Mouse (Mus musculus): ENCODE data around the gene Tenm4. TPM values are rescaled to one million over a fixed set of nuclear protein-coding genes. Genes with fewer than 3 reads are reported as not detected.

The Tenm4 gene
- polyA plus RNA-seq, 1 experiment from 2014 or later, result 4.5 TPM

DNA sequence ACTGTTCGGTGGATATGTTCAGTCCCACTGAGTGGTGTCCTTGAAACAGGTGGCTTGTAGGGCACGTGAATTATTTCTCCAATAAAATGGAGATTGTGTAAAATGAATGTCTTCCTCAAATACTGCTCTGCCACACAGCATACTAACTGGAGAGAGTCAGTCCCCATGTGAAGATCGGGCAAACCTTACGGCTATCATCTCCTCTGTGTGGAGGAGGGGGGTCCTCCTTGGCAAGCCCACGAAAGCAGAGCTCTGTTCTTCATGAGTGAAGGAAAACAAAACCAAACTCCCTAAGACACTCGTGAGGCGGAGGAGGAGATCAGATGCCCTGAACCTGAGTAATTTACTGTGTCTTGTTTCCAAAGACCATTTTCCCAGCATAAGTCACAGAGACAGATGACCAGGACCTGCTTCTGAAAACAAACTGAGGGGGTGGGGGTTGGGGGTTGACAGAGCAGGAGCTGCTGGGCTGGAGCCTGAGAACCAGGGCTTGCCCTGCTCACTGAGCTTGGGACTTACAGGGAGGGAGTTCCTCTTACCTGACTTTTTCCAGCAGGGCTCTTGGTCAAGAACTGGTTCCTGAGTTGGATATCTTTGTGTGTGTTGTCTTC lies 464.9 kb downstream of the Tenm4 start:
- DNase-seq (ENCODE audit: low spot score), result no peak

DNA sequence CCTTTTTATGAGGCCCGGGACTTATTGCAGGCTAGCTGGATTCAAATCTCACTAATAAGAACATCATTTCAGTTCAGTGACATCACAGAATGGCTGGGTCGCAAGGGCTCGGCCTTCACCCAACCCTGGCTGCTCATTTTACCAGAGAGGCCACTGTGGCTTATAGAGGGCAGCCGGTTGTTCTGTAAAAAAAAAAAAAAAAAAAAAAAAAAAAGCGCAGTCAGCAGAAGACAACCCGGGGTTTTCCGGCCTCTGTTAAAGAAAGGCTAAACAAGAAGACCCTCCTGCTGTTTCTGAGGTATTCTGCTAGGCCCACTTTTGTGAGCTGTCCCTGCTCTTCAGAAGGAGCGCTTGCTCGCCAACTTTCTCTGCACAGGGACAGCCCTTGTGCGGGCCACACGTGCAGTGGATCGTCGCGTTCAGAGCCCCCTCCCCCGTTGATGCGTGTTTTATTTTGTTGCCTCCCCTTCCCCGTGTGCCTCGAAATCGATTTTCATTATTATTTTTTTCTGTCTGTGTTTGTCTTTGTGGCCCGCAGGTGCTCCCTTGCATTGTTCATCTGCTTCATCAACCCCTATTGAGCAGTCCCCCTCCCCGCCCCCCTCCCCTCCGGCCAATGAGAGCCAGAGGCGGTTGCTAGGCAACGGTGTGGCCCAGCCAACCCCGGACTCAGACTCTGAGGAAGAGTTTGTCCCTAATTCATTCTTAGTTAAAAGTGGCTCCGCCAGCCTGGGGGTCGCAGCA lies 472.6 kb downstream of the Tenm4 start:
- DNase-seq (ENCODE audit: low spot score), result peak; percentile 15

DNA sequence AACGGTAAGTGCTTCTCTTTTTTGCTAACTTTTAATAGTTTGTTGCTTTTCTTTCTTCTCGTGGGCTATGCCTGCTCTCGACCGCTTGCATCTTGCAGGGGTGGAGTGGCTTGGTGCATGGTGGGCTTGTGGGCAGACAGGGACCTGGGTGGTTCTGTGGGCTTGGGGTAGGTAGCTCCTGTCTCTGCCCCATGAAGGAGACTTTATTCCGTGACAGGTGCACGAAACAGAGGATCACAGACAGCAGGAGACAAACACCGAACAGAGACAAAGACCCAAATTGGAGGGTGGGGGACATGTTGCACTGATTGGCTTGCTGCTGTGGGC lies 473.1 kb downstream of the Tenm4 start:
- no peak for DNase-seq (ENCODE audit: low spot score)

DNA sequence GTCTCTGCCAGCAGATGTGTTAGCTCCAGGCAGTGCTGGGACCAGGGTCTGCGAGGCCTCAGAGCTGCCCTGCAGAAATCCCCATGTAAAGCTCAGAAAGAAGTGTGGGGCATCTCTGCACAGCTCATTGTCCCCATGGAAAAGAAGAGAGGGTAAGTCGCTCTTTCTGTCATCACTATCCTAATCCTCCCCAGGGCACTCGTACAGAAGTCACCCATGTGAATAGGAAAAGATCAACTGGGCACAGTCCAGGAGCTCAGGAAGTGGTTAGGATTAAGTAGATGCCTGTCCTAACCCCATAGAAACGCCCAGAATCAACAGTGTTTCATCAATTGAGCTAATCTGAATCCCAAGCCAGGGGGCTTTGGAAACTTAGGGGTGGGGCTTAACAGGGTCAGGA lies 476.6 kb downstream of the Tenm4 start:
- DNase-seq (ENCODE audit: low spot score), result no peak

DNA sequence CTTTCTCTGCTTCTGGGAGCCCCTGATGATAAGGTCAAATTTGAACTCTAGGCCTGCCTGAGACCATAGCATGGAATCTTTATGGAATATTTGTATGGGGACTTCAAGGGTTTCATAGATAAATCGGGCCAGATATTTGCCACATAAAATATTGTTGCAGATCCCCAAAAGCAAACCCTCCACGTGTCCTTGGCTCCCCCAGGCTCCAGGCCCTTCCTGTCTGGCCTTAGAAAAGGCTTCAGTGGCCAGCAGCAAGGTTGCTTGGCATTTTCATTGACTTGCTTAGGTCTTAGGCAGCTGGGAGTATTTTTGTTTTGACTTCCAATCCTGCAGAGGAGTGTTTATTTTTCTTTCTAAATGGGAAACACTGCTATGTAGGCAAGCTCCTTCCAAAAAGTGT lies 477.6 kb downstream of the Tenm4 start:
- no peak for DNase-seq (ENCODE audit: low spot score)

DNA sequence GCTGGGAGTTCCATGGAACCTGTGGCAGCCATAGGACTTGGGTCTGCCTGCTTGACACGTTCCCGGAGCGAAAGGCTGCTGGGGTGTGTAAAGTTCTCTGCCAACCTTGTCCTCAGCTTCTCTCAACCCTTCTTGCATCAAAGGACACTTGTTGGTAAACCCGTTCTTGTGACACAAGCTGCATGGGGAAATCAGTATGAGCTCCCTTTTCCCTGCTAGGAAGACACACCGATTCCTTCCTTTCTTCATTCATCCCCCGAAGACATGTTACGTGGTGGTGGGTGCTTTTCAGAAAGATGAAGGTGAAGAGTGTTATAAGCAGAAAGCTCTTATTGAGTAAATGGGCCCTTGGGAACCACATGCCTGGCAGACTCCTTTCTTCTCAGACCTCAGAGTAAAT lies 478.1 kb downstream of the Tenm4 start:
- no peak for DNase-seq (ENCODE audit: low spot score)

DNA sequence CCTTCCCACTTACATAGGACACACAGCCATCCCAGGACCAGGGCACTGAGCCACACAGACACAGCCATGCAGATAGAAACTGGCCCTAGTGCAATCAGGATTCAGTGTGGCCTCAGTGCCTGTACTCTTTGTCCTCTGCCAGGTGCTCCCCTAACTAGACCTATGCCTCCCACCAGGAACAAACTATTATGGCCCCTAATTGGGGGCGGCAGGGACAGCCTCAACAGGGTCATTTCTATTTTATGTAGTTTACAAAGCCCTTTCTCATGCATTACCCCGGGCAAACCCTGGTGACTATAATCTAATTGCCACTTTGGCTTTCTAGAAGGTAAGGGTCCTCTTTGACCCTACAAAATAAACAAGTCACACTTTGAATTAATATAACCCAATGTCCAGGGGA lies 479.4 kb downstream of the Tenm4 start:
- no peak for DNase-seq (ENCODE audit: low spot score)

DNA sequence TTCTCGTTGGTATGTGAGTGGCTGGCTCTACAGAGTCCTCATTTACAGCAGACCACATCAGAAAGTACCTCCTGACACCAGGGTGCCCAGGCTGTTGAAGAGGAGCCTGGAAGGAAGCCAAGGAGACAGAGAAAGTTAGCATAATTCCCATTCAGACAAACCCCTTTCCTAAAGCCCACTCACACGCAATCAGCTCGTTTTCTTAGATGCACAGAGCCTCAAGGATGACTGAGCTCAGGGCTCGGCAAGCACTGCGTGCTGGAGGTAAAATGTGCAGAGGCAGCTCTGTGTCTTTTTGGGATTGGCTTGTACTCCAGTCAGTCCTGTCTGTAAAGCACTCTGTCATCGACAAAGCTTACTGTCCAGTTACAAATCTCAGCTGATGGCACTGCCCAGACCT lies 480.0 kb downstream of the Tenm4 start:
- no peak for DNase-seq (ENCODE audit: low spot score)

DNA sequence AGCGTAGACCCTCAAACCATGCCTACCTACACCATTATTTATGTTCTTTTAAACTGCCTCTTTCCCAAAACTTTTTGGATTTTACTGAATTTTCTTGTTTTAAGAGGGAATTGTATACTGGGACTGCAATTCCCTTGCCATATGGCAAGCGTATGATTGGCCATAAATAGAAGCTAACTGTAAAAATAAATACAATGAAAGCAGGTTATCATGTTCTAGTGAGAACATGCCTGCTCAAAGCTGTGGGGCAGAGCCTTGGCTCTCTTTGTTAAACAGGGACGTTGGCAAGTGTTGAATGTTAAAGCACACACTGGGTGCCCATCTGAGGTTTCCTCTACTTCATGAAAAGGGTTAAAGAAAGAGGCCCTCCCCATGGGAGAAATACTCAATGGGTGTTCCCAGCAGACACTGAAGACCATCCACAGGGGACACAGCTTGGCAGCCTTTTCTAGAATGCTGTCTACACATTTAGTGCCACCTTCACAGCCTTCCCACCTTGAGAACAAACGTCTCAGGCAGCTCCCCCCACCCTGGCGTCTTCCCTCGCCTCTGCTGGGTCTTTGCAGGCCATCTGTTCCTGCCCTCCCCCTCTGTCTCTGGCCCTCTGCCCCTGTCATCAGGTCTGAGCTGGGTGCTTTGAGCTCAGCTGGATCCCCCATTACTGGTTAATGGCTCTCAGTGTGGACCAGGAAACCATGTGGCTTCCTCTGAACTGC lies 480.7 kb downstream of the Tenm4 start:
- no peak for DNase-seq (ENCODE audit: low spot score)

DNA sequence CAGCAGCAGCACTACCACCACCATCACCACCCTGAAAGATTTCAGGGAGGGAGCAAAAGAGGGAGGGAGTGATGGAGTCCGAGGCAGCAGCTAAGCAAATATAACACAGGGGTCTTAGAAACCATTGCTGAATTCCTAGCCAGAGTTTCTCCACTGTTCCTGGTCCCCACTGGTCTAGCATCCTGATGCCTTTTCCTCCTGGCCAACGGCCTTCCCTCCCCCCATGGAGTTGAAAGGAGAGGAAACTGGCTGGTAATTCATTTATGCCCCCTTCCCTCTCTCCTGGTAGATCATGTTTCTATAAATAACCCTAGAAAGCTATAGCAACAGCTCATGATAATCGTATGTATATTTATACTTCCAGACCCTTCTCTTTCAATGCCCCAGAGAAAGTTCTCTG lies 481.8 kb downstream of the Tenm4 start:
- no peak for DNase-seq (ENCODE audit: low spot score)

DNA sequence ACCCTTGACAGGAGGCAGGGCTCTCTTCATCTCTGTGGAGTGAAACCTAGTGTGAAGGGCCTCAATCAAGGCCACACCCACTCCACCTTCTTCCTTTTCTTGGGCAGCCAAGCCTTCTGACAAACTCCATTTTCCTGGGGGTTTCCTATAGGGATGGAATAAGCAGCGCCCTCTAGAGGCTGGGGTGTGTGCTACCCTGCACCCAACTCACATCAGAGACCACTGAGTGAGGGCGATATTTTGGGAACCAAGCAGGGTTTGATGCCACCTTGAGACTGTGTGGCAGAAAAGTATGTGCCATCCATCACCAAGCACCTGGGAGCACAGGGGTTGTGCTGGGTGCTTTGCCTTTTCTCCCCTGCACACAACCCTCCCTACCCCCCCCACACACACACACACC lies 483.2 kb downstream of the Tenm4 start:
- DNase-seq (ENCODE audit: low spot score), result peak; percentile 14

DNA sequence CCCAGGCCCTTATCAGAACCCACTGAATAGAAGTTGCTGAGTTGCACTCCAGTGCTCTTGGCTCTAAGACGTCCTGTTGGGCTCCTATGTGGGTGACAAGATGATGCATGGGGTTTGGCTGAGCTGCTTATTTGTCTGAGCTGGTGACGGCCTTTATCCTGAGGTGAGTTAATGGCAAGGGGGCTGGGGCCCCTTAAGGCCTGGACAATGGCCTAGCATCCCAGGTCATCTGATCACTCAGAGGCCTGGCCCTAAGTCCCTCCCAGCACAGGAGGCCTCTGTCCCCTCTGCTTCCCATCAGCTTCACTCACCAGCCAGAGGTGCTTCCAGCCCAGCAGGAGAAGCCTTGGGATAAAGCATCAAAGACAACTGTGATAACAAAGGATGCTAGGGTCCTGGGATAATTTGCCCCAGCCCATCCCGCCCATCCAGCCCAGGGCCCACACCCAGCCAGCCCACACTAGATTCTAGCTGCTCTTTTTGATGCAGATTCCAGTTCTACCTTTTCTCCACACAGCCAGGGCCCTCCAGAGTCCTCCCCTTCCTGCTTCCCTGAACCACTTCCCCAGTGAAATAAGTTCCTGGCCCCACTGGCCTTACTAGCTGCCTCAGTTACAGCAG lies 484.2 kb downstream of the Tenm4 start:
- no peak for DNase-seq (ENCODE audit: low spot score)

DNA sequence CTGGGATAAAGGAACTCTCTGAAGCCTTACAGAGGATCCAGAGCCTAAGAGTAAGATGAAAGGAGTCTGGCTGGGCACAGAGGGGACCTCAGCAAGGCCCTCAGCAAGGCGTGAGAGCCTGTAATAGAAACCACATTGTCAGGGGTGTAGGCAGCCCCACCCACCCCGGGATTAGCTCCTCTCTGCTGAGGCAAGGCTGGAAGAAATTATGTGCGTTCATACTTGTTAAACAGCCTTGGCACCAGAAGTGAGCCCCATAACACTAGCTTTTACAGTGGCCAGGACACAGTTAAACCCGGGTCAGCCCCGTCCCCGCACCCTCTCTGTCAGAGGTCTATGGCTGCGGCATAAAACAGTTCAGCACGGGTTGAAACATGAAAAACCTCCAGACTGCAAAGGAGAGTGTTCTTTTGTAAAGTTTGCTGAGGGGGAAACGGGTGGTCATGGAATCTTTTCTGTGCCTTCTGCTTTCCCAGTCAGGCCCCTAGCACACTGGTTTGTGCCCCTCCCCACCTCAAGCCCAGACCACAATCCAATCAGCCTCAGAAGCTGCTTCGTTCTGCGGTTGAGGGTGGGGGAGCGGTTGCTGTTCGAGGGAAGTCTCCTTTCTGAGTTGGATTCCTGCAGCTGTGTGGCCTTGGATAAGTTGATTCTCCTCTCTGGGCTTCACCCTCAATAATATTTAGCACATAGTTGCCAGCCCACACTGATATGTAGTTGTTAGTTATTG lies 486.2 kb downstream of the Tenm4 start:
- DNase-seq (ENCODE audit: low spot score), result peak; percentile 17

DNA sequence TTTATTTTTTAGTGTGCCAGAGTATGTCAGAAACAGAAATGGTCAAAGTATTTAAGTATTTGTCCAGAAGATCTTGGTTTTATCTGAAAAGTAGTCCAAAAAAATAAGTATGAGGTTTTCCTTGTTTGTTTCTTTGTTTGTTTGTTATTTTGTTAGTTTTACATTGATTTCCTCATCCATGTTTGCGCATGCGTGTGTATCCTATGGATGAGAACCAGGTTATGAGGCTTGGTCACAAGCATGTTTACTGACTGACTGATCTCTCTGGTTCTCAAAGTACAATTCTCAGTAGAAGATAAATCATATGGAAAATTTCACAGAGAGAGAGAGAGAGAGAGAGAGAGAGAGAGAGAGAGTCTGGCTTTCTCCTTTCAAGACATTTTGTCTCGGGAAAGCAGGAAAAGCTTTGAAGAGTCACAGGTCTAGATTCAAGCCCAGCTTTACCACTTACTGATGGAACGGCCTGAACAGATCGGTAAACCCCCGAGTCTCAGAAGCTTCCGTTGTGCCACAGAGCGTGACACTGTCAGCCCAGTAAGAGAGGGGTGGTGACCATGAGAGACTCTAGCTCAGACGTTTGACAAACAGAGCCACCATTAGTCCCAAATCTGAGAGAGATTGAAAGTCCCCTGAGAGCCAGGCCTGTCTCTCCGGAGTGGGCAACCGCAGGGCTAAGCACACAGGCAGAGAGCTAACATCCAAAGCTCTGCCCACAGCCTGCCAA lies 487.0 kb downstream of the Tenm4 start:
- no peak for DNase-seq (ENCODE audit: low spot score)

DNA sequence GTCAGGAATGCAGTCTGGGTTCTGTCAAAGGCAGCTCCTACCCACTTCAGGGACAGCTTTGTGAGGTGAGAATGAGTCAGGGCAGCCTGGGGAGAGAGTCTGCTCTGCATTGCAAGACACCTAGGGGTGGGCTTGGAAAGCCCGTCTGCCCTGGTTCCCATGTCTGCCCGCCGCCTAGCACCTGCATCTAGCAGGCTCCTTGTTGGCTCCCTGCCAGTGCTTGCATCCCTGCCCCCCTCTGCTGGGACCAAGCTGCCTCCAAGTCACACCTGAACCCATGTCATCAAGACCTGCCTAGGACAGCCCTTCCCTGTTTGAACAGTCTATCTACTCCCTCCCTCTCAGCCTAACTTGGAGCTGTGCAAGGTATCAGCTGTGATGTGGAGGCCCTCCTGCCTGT lies 489.9 kb downstream of the Tenm4 start:
- DNase-seq (ENCODE audit: low spot score), result no peak

DNA sequence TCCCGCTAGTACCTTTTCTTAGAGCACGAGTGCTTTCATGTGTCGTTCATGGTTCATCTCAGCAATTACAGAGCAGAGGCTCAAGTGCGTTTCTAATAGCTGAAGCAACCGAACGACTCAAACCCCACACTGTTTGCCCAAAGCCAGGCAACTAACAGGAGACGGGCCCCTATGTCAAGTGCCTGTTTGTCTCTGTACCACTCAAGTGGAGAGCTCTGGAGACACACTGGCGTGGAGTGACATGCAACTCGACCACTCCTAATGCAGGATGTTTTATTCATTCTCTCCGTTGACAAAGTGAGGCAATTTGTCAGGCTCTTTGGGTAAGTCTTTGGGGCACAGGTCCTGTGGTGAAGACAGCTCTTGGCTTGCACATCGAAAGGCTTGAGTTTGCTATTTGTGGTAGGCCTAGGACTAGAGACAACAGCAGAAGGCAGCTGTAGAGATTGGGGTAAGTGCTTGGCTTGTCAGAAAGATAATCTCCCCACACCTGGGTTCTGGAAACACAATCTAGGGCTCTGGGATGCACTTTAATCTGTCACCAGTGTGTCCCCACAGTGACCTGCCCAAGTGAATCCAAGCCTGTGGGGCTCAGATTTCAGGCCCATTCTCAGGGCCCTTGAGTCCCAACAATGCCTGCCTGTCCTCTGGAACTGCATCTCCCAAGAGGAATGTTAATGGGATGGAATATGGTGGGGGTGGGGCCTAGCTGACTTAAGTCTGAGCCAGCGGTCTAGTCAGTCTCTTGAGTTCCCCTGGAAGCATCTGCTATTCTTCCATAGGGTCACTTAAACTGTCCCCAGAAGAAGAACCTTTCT lies 490.5 kb downstream of the Tenm4 start:
- DNase-seq (ENCODE audit: low spot score), result no peak

DNA sequence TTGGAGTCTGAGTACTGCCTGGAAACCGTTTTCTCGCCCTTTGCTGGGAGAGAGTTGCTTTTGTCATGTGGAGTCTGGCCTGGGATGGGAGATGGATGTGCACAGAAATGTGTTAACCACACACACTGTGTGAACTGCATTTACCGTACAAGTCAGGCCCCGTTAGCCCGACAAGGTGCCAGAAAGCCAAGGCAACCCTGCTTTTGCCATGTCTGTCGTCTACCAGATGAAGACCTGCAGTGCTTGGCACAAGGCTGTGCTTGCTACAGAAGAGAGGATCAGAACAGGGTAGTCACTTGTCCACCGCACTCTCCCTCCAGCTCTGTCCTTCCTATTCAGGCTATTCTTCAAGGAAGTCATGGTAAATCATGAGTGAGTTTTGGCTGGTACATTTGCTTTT lies 492.3 kb downstream of the Tenm4 start:
- DNase-seq (ENCODE audit: low spot score), result no peak

DNA sequence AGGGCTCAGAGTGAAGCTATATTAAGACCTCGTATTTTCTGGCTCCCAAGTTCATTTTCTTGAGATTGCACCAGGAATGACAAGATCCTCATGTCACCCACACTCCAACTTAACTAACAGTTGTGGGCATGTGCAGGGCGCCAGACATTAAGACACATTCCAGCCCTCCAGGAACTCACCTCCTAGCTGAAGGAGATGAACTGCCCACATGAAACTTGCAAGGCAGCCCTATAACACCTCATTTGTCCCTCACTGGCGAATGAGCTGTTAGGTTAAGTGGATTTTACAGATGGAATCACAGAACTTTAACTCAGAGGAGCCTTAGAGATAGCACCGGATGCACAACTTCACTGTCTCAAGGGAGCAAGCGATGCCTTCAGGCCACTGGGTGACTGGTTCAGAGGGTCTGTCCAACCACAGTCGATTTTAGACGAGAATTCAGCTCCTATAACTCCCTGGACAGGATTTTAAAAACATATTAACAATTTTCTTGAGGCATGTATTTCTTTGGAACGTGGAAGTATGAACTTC lies 495.4 kb downstream of the Tenm4 start:
- DNase-seq (ENCODE audit: low spot score), result no peak

DNA sequence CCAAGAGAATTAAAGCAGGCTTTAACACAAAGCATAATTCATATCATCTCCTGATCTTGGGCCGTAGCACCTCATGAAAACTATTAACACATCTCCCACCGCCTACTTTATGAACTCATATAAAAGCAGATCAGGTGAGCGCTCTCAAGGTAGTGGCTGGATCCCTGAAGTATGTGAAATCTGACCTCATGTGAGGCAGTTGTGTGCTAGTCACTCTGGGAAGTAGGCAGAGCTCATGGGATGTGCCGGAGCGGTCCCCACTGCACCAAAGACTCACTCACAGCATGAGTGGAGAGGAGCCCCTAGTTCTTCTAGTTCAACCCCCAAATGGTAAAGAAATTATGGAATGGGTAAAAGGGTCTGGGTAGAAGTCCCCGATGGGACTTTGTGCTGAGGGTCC lies 496.6 kb downstream of the Tenm4 start:
- DNase-seq (ENCODE audit: low spot score), result no peak

DNA sequence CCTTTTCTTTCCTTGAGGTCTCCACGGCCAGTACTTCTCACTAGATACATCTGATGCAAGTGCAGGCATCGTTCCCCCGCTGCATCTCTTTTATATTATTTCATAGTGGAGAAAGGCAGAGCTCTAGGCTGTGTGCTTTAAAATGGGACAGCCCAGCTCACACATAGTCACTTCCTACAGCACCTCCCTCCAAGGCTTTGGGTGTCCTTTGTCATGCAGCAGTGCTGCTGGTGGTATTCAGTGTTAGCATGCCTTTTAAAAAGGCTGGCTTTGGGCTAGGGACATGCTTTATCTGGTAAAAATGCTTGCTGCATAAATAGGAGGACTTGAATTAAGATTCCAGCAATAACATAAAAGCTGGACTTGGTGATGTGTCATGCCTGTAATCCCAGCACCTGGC lies 499.0 kb downstream of the Tenm4 start:
- no peak for DNase-seq (ENCODE audit: low spot score)

Data from thymus, postnatal 0 days (tissue).